Mouse (Mus musculus): Measurements from ENCODE around the gene Defb20. TPM values are rescaled to one million over a fixed set of nuclear protein-coding genes. Genes with fewer than 3 reads are reported as not detected.
"Not testable (repeated sequence)": the region's sequence is repeated elsewhere in the genome, so short reads cannot be mapped to it uniquely, and the experiment has no call there.

Gene Defb20
- polyA plus RNA-seq (2014; fragmentation: Nextera tagmentation; extraction: Ambion mirVana), result not detected in 2 replicates

DNA sequence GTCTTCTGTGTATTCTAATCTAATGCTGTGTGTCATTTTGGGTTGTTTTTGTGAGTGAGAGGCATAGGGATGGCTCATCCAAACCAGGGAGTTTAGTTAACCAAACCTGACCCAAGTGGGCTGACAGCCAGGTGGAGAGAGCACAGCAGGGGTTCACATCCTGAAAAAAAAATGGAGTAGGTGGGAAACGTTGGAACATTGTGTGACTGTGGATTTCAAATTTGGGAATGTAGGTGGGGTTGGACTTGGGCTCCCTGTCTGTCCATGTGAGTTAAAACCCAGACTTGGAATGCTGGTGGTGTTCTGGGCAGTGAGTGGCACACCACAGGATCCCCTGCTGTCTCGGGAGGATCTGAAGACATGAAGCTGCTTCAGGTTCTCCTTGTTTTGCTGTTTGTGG, at the start of gene Defb20:
Defb20 (plus strand) TSS at position 301 of the 400 bp plus-strand sequence.
- Histone ChIP-seq H3K9ac (ENCODE audit: low read depth, low read length) (no peak within 1 kb of the TSS), H3K9me3 (ENCODE audit: control insufficient read depth, low read length) (no peaks in the 10 kb centered on the region), H3K36me3 (ENCODE audit: control insufficient read depth, insufficient read depth, low read length) (no peaks in the 10 kb centered on the region), H3K27ac (replicated peaks; ENCODE audit: low read depth, low read length) (no peak within 1 kb of the TSS), H3K4me2 (ENCODE audit: low read depth, low read length) (no peak within 1 kb of the TSS), H3K4me1 (ENCODE audit: control insufficient read depth, insufficient read depth, low read length) (no peaks in the 10 kb centered on the region), H3K27me3 (replicated peaks; ENCODE audit: control insufficient read depth, insufficient read depth, low read length) (no peaks in the 10 kb centered on the region), H3K4me3 (ENCODE audit: low read depth, low read length) (no peak within 1 kb of the TSS)
- DNase-seq (ENCODE audit: low spot score) (no peak), ATAC-seq (ENCODE audit: low read depth) (no peak)
- WGBS, result 54% methylated on average over 2 of the region's 2 CpGs

DNA sequence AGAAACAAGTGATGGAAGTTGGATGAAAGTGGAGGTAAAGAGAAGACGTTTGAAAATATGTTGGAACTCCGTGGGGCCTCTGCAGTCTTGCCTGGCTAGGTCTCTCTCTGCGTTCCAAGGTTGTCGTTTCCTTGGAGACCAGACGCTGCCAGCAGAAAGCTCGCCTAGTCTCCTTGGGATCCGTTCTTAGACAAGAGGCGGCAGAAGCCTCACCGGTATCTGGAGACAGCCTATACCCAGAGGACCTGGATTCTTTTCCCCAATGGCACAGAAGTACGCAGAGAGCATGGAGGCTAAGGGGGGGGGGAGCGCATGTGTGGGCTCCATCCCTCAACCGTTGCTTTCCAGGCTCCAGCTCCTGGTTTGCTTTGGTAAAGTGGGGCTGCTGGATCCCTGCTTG, 49.4 kb upstream of the Defb20 start:
- H3K9me3 ChIP-seq (ENCODE audit: control insufficient read depth, low read length), result peaks cover 3% of the 10 kb centered on the region; the same call in 1 of the 2 replicates
- H3K4me2 ChIP-seq (ENCODE audit: low read depth, low read length), result peak overlapping the region; percentile 43
- 4% methylated on average over 12 of the region's 12 CpGs for WGBS
- 0 out of 2 replicates have a peak, but pooled peaks cover 3% of the 10 kb centered on the region for H3K4me1 ChIP-seq (ENCODE audit: control insufficient read depth, insufficient read depth, low read length)
- 0 out of 2 replicates have a peak overlapping the region, but pooled peaks have one; percentile 30 for H3K9ac ChIP-seq (ENCODE audit: low read depth, low read length)
- no peaks in the 10 kb centered on the region for H3K27me3 ChIP-seq (replicated peaks; ENCODE audit: control insufficient read depth, insufficient read depth, low read length)
- no peak overlapping the region for H3K27ac ChIP-seq (replicated peaks; ENCODE audit: low read depth, low read length)
- peak overlapping the region; percentile 7; the same call in 1 of the 2 replicates for H3K4me3 ChIP-seq (ENCODE audit: low read depth, low read length)
- DNase-seq (ENCODE audit: low spot score), result peak; percentile 69
- ATAC-seq (ENCODE audit: low read depth), result peak; percentile 65
- H3K36me3 ChIP-seq (ENCODE audit: control insufficient read depth, insufficient read depth, low read length), result no peaks in the 10 kb centered on the region

DNA sequence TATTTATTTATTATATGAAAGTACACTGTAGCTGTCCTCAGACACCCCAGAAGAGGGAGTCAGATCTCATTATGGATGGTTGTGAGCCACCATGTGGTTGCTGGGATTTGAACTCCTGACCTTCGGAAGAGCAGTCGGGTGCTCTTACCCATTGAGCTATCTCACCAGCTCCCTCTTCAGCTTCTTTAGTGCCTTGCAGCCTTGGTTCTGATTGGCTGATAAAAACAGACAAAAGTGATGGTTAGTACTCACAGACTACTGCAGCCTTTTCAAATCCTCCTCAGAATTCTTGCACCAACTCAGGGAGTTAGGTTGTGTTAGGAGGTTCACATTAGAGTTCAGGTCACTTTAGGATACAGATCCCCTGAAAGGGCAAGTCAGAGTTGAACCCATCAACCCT, 48.4 kb upstream of the Defb20 start:
- H3K36me3 ChIP-seq (ENCODE audit: control insufficient read depth, insufficient read depth, low read length); H3K4me2 ChIP-seq (ENCODE audit: low read depth, low read length); H3K9ac ChIP-seq (ENCODE audit: low read depth, low read length); H3K9me3 ChIP-seq (ENCODE audit: control insufficient read depth, low read length); H3K27me3 ChIP-seq (replicated peaks; ENCODE audit: control insufficient read depth, insufficient read depth, low read length); ATAC-seq (ENCODE audit: low read depth); H3K4me3 ChIP-seq (ENCODE audit: low read depth, low read length); DNase-seq (ENCODE audit: low spot score); H3K27ac ChIP-seq (replicated peaks; ENCODE audit: low read depth, low read length); H3K4me1 ChIP-seq (ENCODE audit: control insufficient read depth, insufficient read depth, low read length): not testable (repeated sequence)
- WGBS, result 67% methylated on average over 2 of the region's 2 CpGs

DNA sequence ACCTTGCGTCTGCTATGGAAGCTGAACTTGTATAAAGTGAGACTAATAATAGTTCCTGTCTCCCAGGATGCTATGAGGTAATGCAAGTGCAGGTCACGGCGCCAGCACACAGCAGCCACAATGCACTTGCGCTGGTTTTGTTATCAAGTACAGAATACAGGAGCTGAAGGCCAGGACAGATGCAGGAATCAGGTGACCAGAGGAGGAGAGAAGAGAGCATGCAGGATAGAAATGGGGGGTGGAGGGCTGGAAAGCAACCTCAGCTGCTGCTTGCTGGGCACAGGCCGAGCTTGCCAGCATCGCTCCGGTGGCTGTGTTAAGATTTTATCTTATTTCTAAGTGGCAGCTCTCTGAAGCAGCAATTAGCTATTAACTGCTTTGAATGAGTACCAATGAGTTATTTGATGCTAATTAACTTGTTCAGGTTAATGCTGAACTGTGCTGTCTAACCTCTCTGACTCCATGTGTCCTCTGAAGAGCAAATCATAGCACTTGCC, 40.4 kb upstream of the Defb20 start:
- H3K9me3 ChIP-seq (ENCODE audit: control insufficient read depth, low read length), result no peaks in the 10 kb centered on the region
- H3K9ac ChIP-seq (ENCODE audit: low read depth, low read length), result no peak overlapping the region
- H3K36me3 ChIP-seq (ENCODE audit: control insufficient read depth, insufficient read depth, low read length), result no peaks in the 10 kb centered on the region
- H3K4me2 ChIP-seq (ENCODE audit: low read depth, low read length), result no peak overlapping the region
- 67% methylated on average over 7 of the region's 7 CpGs for whole genome bisulfite sequencing
- no peaks in the 10 kb centered on the region for H3K27me3 ChIP-seq (replicated peaks; ENCODE audit: control insufficient read depth, insufficient read depth, low read length)
- H3K4me3 ChIP-seq (ENCODE audit: low read depth, low read length), result no peak overlapping the region
- DNase-seq (ENCODE audit: low spot score) (no peak), ATAC-seq (ENCODE audit: low read depth) (no peak)
- 0 out of 2 replicates have a peak, but pooled peaks cover 3% of the 10 kb centered on the region for H3K4me1 ChIP-seq (ENCODE audit: control insufficient read depth, insufficient read depth, low read length)
- no peak overlapping the region for H3K27ac ChIP-seq (replicated peaks; ENCODE audit: low read depth, low read length)

DNA sequence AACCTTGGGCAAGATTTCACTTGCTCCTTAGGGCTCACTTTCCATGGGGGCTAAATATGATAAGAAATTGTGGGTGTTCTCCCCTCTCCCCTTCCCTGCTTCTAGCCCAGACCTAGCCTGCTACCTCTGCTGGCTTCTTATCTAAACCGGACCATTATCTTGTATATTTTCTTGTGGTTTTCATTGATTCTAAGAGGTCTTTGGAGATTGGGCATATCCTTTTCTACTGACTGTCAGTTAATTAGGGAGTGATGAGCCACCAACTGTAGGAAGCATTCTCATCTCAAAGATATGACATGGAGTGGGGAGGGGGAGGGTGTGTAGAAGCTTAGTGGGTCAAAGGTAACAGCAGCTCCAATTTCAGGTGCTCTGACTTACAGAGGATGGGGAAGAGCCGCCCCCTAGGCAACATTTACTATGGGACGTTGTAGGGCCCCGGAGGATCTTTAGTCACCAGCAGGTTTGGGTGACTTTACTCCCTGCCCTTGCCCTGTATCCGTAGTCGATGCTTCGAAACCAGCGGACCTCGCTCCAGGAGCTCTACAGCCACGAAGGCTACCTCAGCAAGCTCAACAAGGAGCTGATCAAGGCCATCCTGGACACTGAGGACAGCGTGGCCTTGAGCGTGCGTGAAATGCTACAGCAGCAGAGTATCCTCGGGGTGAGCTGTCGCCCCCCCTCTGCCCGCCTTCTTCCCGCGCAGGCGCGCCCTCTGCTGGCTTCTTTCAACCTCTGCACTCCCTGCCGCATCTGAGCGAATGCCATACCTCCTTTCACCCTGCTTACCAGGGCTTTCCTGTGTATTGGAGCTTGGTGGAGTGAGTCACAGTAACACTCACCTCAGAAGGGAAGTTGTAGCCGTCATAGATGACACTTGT, 39.6 kb upstream of the Defb20 start:
- ATAC-seq (ENCODE audit: low read depth) (peak; percentile 91), DNase-seq (ENCODE audit: low spot score) (peak; percentile 79)
- Histone ChIP-seq H3K9me3 (ENCODE audit: control insufficient read depth, low read length) (no peaks in the 10 kb centered on the region), H3K27ac (replicated peaks; ENCODE audit: low read depth, low read length) (no peak overlapping the region), H3K4me2 (ENCODE audit: low read depth, low read length) (peak overlapping the region; percentile 62), H3K9ac (ENCODE audit: low read depth, low read length) (peak overlapping the region; percentile 56), H3K27me3 (replicated peaks; ENCODE audit: control insufficient read depth, insufficient read depth, low read length) (no peaks in the 10 kb centered on the region), H3K4me1 (ENCODE audit: control insufficient read depth, insufficient read depth, low read length) (0 out of 2 replicates have a peak, but pooled peaks cover 3% of the 10 kb centered on the region), H3K4me3 (ENCODE audit: low read depth, low read length) (peak overlapping the region; percentile 35), H3K36me3 (ENCODE audit: control insufficient read depth, insufficient read depth, low read length) (no peaks in the 10 kb centered on the region)
- 4% methylated on average over 19 of the region's 23 CpGs for WGBS

DNA sequence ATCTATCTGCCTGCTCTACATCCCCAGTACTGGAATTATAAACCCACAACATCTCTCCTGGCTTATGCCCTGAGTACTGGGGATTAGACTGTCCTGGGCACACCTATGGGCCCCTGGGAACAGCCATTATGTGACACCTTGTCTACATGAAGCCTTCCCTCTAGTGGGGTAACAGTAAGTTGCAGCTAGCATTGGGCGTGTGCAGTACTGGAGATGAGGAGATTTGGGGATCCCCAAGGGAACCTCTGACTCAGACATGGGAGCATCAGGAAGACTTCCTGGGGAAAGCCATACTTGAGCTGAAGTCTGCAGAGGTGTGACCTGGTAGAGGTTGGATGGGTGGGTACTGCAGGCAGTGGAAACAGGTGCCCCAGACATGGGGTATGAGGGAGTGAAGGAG, 37.9 kb upstream of the Defb20 start:
- no peak overlapping the region for H3K4me2 ChIP-seq (ENCODE audit: low read depth, low read length)
- H3K36me3 ChIP-seq (ENCODE audit: control insufficient read depth, insufficient read depth, low read length), result no peaks in the 10 kb centered on the region
- ATAC-seq (ENCODE audit: low read depth) (no peak), DNase-seq (ENCODE audit: low spot score) (no peak)
- 60% methylated on average over 1 of the region's 1 CpGs for WGBS
- no peaks in the 10 kb centered on the region for H3K9me3 ChIP-seq (ENCODE audit: control insufficient read depth, low read length)
- no peak overlapping the region for H3K9ac ChIP-seq (ENCODE audit: low read depth, low read length)
- no peaks in the 10 kb centered on the region for H3K27me3 ChIP-seq (replicated peaks; ENCODE audit: control insufficient read depth, insufficient read depth, low read length)
- 0 out of 2 replicates have a peak, but pooled peaks cover 3% of the 10 kb centered on the region for H3K4me1 ChIP-seq (ENCODE audit: control insufficient read depth, insufficient read depth, low read length)
- H3K27ac ChIP-seq (replicated peaks; ENCODE audit: low read depth, low read length), result no peak overlapping the region
- H3K4me3 ChIP-seq (ENCODE audit: low read depth, low read length), result no peak overlapping the region

DNA sequence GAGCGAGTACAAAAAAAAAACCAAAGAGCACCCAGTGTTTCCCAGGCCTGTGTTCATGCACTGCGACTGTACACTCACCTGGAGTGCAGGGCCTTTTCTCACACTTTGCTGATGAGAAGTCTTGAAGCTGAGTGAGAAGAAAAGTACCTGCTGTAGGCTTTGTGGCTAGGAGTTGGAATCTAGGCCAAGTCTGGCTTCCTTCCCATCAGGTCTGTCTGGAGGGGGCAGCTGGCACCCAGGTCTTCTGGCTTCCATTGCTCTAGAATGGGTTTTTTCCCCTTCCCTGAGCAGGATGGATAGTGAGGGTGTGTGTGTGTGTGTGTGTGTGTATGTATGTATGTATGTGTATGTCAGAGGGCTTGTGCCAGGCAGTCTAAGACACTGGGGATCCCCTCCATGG, 37.0 kb upstream of the Defb20 start:
- no peak overlapping the region for H3K4me3 ChIP-seq (ENCODE audit: low read depth, low read length)
- ATAC-seq (ENCODE audit: low read depth) (no peak), DNase-seq (ENCODE audit: low spot score) (no peak)
- no peak overlapping the region for H3K9ac ChIP-seq (ENCODE audit: low read depth, low read length)
- H3K27me3 ChIP-seq (replicated peaks; ENCODE audit: control insufficient read depth, insufficient read depth, low read length), result no peaks in the 10 kb centered on the region
- WGBS, result 81% methylated on average over 2 of the region's 2 CpGs
- H3K9me3 ChIP-seq (ENCODE audit: control insufficient read depth, low read length), result no peaks in the 10 kb centered on the region
- H3K4me1 ChIP-seq (ENCODE audit: control insufficient read depth, insufficient read depth, low read length), result 0 out of 2 replicates have a peak, but pooled peaks cover 3% of the 10 kb centered on the region
- no peak overlapping the region for H3K4me2 ChIP-seq (ENCODE audit: low read depth, low read length)
- H3K27ac ChIP-seq (replicated peaks; ENCODE audit: low read depth, low read length), result no peak overlapping the region
- no peaks in the 10 kb centered on the region for H3K36me3 ChIP-seq (ENCODE audit: control insufficient read depth, insufficient read depth, low read length)

DNA sequence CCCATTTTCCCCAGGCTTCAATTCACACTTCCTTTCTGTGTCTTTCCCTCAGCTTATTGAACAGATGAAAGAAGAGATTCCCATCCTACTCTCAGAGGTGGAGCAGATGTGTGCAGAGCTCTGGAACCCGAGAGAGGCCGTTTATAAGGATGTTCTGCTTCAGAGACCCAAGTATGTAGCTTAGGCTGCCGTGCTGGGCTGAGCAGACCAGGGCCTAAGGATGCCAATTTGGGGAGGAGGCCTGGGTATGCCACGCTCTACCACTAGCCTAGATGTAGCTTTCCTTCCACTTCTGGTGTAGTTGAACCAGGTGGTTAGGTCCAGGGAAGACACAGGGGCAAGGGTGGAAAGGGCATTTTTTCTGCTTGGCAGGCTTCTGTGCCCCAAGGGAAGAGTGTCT, 34.5 kb upstream of the Defb20 start:
- H3K4me1 ChIP-seq (ENCODE audit: control insufficient read depth, insufficient read depth, low read length), result 0 out of 2 replicates have a peak, but pooled peaks cover under 1% of the 10 kb centered on the region
- ATAC-seq (ENCODE audit: low read depth) (no peak), DNase-seq (ENCODE audit: low spot score) (no peak)
- no peak overlapping the region for H3K4me3 ChIP-seq (ENCODE audit: low read depth, low read length)
- no peak overlapping the region for H3K4me2 ChIP-seq (ENCODE audit: low read depth, low read length)
- H3K36me3 ChIP-seq (ENCODE audit: control insufficient read depth, insufficient read depth, low read length), result no peaks in the 10 kb centered on the region
- H3K9me3 ChIP-seq (ENCODE audit: control insufficient read depth, low read length), result no peaks in the 10 kb centered on the region
- no peak overlapping the region for H3K9ac ChIP-seq (ENCODE audit: low read depth, low read length)
- WGBS, result 70% methylated on average over 4 of the region's 4 CpGs
- H3K27me3 ChIP-seq (replicated peaks; ENCODE audit: control insufficient read depth, insufficient read depth, low read length), result no peaks in the 10 kb centered on the region
- no peak overlapping the region for H3K27ac ChIP-seq (replicated peaks; ENCODE audit: low read depth, low read length)

All from embryonic facial prominence, embryonic 14.5 days (tissue).